Mouse (Mus musculus) left cerebral cortex, adult 11 months (tissue): ENCODE results near the gene Ucn3.
A peak's percentile ranks its signal among the peaks of the same experiment; 100 is the strongest.
"Not testable (repeated sequence)": the region's sequence is repeated elsewhere in the genome, so short reads cannot be mapped to it uniquely, and the experiment has no call there.

Source experiments
- DNase-seq: peaks from one replicate; pipeline ENCODE4 v3.0.0; 2022; ENCODE audit warnings: low spot score

Gene Ucn3

GRCm38 (mm10) chr13:3945249-3945648 is at the start of gene Ucn3:
Ucn3 (minus strand) TSS chr13:3945349.
- DNase-seq, result no peak

DNA sequence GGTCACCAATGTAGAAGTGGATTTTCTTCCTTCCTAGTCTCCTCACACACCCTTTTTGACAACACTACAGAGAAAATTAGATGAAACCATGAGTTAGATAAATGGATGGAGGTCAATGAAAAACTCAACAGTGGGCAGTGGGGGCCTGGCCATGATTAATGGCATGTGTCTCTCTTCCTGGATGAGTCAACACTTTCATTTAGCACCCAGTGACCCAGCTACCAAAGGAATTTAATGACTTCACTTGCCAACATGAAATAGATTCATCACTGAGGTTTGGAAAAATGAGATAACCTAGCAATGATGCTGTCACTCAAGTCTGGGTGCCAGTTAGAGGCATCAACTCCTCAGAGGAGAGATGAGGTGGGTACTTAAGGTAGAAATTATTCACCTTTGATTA is 46.9 kb upstream of the Ucn3 start:
- DNase-seq, result no peak

GRCm38 (mm10) chr13:3968849-3969248 is 23.7 kb upstream of the Ucn3 start:
- DNase-seq, result no peak

DNA sequence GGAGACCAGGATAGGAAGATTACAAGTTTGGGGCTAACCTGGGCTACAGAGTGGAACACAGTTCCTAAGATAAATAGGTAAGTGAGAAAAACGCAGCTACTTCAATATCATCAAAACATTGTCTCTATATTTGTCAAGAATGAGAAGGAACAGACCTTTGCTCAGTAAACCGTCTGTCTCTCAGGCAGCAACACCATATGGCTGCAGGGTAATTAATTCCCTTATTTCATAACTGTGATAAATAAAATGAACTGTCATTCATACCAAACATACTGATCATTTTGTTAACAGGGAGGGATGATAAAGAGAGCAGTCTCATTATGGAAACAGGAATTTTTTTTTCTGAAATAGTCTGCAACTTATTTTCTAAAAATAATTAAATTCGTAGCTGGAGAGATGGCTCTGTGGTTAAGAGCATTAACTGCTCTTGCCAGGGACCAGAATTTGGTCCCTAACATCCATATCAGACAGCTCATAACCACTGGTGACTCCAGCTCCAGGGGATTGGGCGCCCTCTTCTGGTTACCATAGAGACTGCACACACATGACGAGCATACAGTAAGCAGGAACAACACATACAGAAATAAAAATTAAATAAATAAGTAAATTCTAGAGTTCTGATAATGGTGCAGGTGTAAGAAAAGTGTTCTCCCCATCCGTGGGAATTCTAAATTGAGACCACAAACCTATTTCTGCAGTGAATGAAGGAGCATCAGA is 6.2 kb upstream of the Ucn3 start:
- no peak for DNase-seq

DNA sequence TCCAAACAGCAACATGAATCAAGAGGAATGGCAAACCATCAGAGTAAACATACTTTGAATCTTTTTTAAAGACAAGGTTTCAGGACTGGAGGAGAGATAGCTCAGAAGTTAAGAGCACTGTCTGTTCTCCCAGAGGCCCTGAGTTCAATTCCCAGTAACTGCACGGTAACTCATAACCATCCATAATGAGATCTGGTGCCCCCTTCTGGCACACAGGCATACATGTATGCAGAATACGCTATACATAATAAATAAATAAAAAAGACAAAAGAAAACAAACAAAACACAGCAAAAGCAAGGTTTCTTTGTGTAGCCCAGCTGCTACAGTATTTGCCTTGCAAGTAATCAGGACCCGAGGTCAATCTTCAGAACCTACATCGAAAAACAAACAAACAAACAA is 4.3 kb upstream of the Ucn3 start:
- no peak for DNase-seq

GRCm38 (mm10) chr13:3947267-3947666 is 2.1 kb upstream of the Ucn3 start:
- no peak for DNase-seq

- no peak for DNase-seq
Measured at GRCm38 (mm10) chr13:3944699-3945098, 450 bp downstream of the Ucn3 start.

GRCm38 (mm10) chr13:3926046-3926445 is 19.1 kb downstream of the Ucn3 start:
- no peak for DNase-seq

GRCm38 (mm10) chr13:3925632-3926031 is 19.5 kb downstream of the Ucn3 start:
- no peak for DNase-seq

GRCm38 (mm10) chr13:3924483-3924882 is 20.7 kb downstream of the Ucn3 start:
- DNase-seq, result no peak

GRCm38 (mm10) chr13:3917571-3918311 is 27.4 kb downstream of the Ucn3 start, which contains the start of the genes Net1 and Tubal3:
Net1 (minus strand) TSS chr13:3918220.
Tubal3 (plus strand) TSS chr13:3918274.
- DNase-seq, result peak; percentile 55

DNA sequence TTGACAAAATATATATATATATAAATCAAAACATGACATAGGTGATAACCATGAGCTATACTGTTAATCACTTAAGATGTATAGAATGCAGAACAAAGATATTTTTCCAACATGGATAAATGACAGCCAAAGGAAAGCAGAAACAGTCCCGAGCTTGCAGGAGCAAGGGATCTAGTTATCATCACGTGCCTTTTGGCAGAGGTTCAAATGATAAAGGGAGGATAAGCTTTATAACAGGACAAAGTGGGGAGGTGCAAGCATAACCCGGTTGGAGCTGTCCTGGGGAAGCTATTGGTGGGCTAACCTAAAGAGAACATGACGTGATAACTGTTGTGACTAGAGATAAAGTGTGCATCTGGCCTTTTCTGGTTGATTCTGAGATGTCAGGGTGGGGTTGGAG is 31.6 kb downstream of the Ucn3 start:
- DNase-seq, result no peak

- no peak for DNase-seq
Measured at GRCm38 (mm10) chr13:3910356-3910755, 34.8 kb downstream of the Ucn3 start.

- no peak for DNase-seq
Measured at GRCm38 (mm10) chr13:3908262-3908661, 36.9 kb downstream of the Ucn3 start.

GRCm38 (mm10) chr13:3907151-3907696 is 37.9 kb downstream of the Ucn3 start:
- no peak for DNase-seq

DNA sequence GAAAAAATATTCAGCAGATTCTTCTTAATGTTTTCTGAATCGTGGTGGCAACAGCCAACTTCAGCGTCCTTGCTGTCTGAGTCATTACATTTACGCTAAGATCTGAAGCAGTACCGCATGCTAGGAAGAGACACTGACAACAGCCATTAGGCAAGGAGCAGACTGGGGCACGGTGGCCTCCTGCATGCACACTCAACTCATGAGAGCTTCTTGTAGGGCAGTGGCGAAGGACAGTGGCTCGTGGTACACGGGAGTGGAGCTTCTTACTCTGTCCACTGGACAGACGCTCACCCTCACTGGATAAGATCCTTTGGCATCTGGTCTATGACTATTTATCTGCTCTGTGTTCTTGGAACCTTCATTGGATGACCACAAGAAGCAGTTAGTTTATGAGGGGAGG is 45.8 kb downstream of the Ucn3 start:
- DNase-seq, result no peak

- DNase-seq, result not testable (repeated sequence)
Measured at GRCm38 (mm10) chr13:3898202-3898601, 46.9 kb downstream of the Ucn3 start.

DNA sequence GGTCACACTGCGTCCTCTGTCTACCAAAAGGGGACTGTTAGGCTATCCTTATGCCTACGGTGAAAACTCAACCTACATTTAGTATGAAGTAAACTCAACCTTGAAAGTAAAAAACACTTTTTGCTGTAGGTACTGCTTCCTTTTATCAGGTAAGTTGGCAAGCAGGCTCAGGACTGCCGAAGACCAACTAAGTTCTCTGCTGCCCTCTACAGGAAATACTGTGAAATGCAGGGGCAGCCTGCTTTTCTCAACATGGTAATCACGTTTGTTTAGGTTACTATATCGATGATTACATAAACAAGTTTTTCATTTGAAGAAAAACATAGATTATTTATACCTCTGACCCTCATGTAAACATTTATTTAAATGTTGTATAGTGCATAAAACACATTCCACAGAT is 48.2 kb downstream of the Ucn3 start:
- DNase-seq, result peak; percentile 64

DNA sequence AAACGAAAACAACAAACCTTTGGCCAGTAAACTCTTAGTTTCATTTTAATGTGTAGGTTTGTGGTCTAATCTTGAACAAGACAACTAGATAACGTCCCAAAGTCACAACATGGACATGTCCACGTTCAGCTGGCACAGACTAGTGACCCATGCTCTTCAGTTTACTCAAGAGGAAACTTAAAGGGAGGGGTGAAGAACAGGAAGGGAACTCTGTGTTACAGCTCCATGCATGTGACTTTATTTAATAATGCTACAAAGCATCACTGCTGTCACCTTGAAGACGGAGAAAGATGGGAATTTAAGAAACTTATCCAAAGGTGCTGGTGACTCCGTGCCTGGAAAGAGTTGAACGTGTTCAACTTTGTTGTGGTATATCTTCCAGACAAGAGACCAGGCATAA is 49.1 kb downstream of the Ucn3 start:
- DNase-seq, result no peak

- no peak for DNase-seq
Measured at GRCm38 (mm10) chr13:3895397-3895980, 49.7 kb downstream of the Ucn3 start.

DNA sequence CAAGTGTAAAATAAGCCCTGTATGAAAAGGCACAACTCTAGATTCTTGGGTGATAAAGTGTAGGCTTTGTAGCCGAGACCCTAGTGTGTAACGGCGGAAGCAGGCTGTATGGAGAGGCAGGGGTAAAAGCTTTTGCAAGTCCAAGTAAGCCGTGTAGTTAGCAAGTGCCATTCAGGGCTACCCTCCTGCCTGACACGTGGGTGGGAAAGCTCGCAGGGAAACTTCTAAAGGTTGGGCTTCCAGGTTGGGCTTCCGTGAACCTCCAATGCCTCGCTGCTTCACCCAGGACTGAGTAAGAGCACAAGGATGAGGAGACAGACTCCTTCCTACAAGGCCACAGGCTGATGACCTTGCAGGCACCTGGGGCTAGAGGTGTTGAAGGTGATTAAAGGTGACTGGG is 50.6 kb downstream of the Ucn3 start:
- no peak for DNase-seq

DNA sequence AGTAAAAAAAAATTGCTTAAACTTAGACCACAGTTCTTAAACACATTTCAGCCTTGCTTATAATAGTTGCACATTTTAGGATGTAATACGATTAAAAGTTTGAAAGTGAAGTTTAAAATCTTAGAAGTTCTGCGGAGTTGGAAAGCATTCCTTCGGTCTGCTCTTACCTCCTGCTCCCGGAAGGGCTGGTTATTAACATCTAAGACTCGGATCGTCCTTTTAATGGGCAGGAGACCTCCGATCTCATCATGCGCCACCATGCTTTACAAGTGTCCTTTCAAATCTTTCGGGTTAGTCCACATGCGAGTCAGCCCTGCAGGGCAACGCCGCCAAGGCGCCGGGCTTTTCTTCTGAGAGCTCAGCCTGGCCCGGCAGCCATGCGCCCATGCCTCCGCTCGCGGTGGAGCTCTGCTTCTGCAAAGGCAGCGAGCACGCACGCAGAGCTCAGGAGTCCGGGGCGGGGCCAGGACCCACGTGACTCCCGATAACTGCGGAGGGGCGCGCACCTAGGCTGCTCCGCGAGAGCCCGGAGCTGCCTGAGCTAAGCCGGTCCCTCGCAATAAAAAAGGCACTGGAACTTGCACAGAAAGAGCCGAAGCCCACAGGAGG is 51.9 kb downstream of the Ucn3 start:
- peak; percentile 84 for DNase-seq
